Mouse (Mus musculus) limb, embryonic 11.5 days (tissue): ENCODE measurements around the gene Acss2. TPM values are rescaled to one million over a fixed set of nuclear protein-coding genes. Genes with fewer than 3 reads are reported as not detected.

Experiments
- ATAC-seq: fragments of 200-750 bp; cut with Nextera tagmentation; 2 replicates; pipeline ENCODE4 v1.8.0; 2017; ENCODE audit warnings: low read depth; ENCODE audit not compliant: insufficient number of reproducible peaks, low FRiP score, low TSS enrichment
- DNase-seq: peaks from one replicate; pipeline ENCODE4 v3.0.0-alpha.2; 2015; ENCODE audit warnings: low spot score
- H3K27ac ChIP-seq: fragments of 300-500 bp; sonication (generic); replicated peaks from 2 replicates; pipeline ENCODE4 v1.5.1; 2014; ENCODE audit warnings: low read depth, mild to moderate bottlenecking, low read length
- H3K27me3 ChIP-seq: fragments of 300-500 bp; sonication (generic); 2 replicates; pipeline ENCODE4 v1.6.1; 2014; ENCODE audit warnings: mild to moderate bottlenecking, low read length, mixed read lengths; ENCODE audit not compliant: control insufficient read depth, insufficient read depth
- H3K36me3 ChIP-seq: fragments of 300-500 bp; sonication (generic); 2 replicates; pipeline ENCODE4 v1.6.1; 2014; ENCODE audit warnings: mild to moderate bottlenecking, low read length, moderate library complexity, mixed read lengths; ENCODE audit not compliant: control insufficient read depth, insufficient read depth
- H3K4me1 ChIP-seq: fragments of 300-500 bp; sonication (generic); 2 replicates; pipeline ENCODE4 v1.6.1; 2014; ENCODE audit warnings: low read length, mixed read lengths; ENCODE audit not compliant: control insufficient read depth, insufficient read depth
- H3K4me2 ChIP-seq: fragments of 300-500 bp; sonication (generic); 2 replicates; pipeline ENCODE4 v1.6.1; 2014; ENCODE audit warnings: low read depth, mild to moderate bottlenecking, moderate library complexity; ENCODE audit not compliant: severe bottlenecking
- H3K4me3 ChIP-seq: fragments of 300-500 bp; sonication (generic); 2 replicates; pipeline ENCODE4 v1.5.1; 2014; ENCODE audit warnings: low read depth, low read length
- H3K9ac ChIP-seq: fragments of 300-500 bp; sonication (generic); 2 replicates; pipeline ENCODE4 v1.6.1; 2014; ENCODE audit warnings: mild to moderate bottlenecking, low read length
- H3K9me3 ChIP-seq: fragments of 300-500 bp; sonication (generic); 2 replicates; pipeline ENCODE4 v1.6.1; 2016; ENCODE audit warnings: low read length; ENCODE audit not compliant: control insufficient read depth
- WGBS: fragments of 180-500 bp; shearing (Covaris S2); extraction: QIAGEN DNeasy Blood & Tissue Kit; methylation state at CpG from one replicate; pipeline ENCODE4 v1.1.7; 2014; 5-methylcytosine and 5-hydroxymethylcytosine counted together
- polyA plus RNA-seq: library from polyadenylated mRNA; unstranded; fragments of >200 nt; fragmentation: Nextera tagmentation; extraction: Ambion mirVana; gene quantifications from 2 replicates; pipeline ENCODE4 v1.2.1, GENCODE M21; 2014

Acss2 gene
- polyA plus RNA-seq, 1 experiment from 2014 or later, result 10.7 TPM

GRCm38 (mm10) chr2:155622606-155623005 lies 104.9 kb downstream of the Acss2 start:
- DNase-seq (no peak), ATAC-seq (no peak)
- Histone ChIP-seq H3K4me1 (no peaks in the 10 kb centered on the region), H3K27ac (no peak overlapping the region), H3K4me2 (no peak overlapping the region), H3K9ac (no peak overlapping the region), H3K9me3 (no peaks in the 10 kb centered on the region), H3K36me3 (no peaks in the 10 kb centered on the region), H3K4me3 (no peak overlapping the region), H3K27me3 (peaks cover 15% of the 10 kb centered on the region)
- WGBS, result 25% methylated on average over 11 of the region's 11 CpGs

- DNase-seq, result no peak
- Histone ChIP-seq H3K4me2 (no peak overlapping the region), H3K36me3 (no peaks in the 10 kb centered on the region), H3K9ac (no peak overlapping the region), H3K4me3 (no peak overlapping the region), H3K27me3 (peaks cover 29% of the 10 kb centered on the region), H3K4me1 (no peaks in the 10 kb centered on the region), H3K27ac (no peak overlapping the region), H3K9me3 (no peaks in the 10 kb centered on the region)
- no peak for ATAC-seq
- WGBS, result 90% methylated on average over 6 of the region's 6 CpGs
Measured at GRCm38 (mm10) chr2:155623996-155624395, 106.2 kb downstream of the Acss2 start.

- WGBS, result 37% methylated on average over 10 of the region's 10 CpGs
- DNase-seq, result peak; percentile 54
- Histone ChIP-seq H3K4me3 (no peak overlapping the region), H3K27me3 (peaks cover 36% of the 10 kb centered on the region), H3K9me3 (no peaks in the 10 kb centered on the region), H3K36me3 (no peaks in the 10 kb centered on the region), H3K4me1 (no peaks in the 10 kb centered on the region), H3K9ac (no peak overlapping the region), H3K4me2 (no peak overlapping the region), H3K27ac (no peak overlapping the region)
- ATAC-seq, result no peak
Measured at GRCm38 (mm10) chr2:155624730-155625129, 107.0 kb downstream of the Acss2 start.

GRCm38 (mm10) chr2:155626277-155626676 lies 108.5 kb downstream of the Acss2 start:
- no peak overlapping the region for H3K4me2 ChIP-seq
- 0 out of 2 replicates have a peak, but pooled peaks cover 3% of the 10 kb centered on the region for H3K4me1 ChIP-seq
- no peak overlapping the region for H3K27ac ChIP-seq
- DNase-seq, result no peak
- no peak for ATAC-seq
- H3K9me3 ChIP-seq, result no peaks in the 10 kb centered on the region
- H3K4me3 ChIP-seq, result no peak overlapping the region
- H3K27me3 ChIP-seq, result peaks cover 52% of the 10 kb centered on the region
- WGBS, result 46% methylated on average over 15 of the region's 15 CpGs
- no peaks in the 10 kb centered on the region for H3K36me3 ChIP-seq
- H3K9ac ChIP-seq, result no peak overlapping the region

GRCm38 (mm10) chr2:155627030-155627738 lies 109.4 kb downstream of the Acss2 start:
- WGBS, result 48% methylated on average over 21 of the region's 21 CpGs
- H3K4me1 ChIP-seq, result 0 out of 2 replicates have a peak, but pooled peaks cover 3% of the 10 kb centered on the region
- H3K9ac ChIP-seq, result no peak overlapping the region
- no peak for ATAC-seq
- H3K27me3 ChIP-seq, result peaks cover 61% of the 10 kb centered on the region
- H3K4me3 ChIP-seq, result no peak overlapping the region
- H3K9me3 ChIP-seq, result no peaks in the 10 kb centered on the region
- DNase-seq, result peak; percentile 88
- H3K36me3 ChIP-seq, result no peaks in the 10 kb centered on the region
- H3K4me2 ChIP-seq, result no peak overlapping the region
- H3K27ac ChIP-seq, result no peak overlapping the region

- Histone ChIP-seq H3K4me2 (no peak overlapping the region), H3K27ac (no peak overlapping the region), H3K9ac (no peak overlapping the region), H3K9me3 (no peaks in the 10 kb centered on the region), H3K4me3 (no peak overlapping the region), H3K36me3 (0 out of 2 replicates have a peak, but pooled peaks cover 3% of the 10 kb centered on the region), H3K27me3 (peaks cover 67% of the 10 kb centered on the region), H3K4me1 (0 out of 2 replicates have a peak, but pooled peaks cover 3% of the 10 kb centered on the region)
- no peak for DNase-seq
- no peak for ATAC-seq
- WGBS, result 77% methylated on average over 9 of the region's 9 CpGs
Measured at GRCm38 (mm10) chr2:155628112-155628511, 110.4 kb downstream of the Acss2 start.

- Histone ChIP-seq H3K4me1 (0 out of 2 replicates have a peak, but pooled peaks cover 3% of the 10 kb centered on the region), H3K27me3 (peaks cover 67% of the 10 kb centered on the region), H3K36me3 (peaks cover 6% of the 10 kb centered on the region; the same call in 1 of the 2 replicates), H3K9me3 (no peaks in the 10 kb centered on the region), H3K9ac (no peak overlapping the region), H3K27ac (no peak overlapping the region), H3K4me3 (no peak overlapping the region), H3K4me2 (no peak overlapping the region)
- 77% methylated on average over 13 of the region's 13 CpGs for WGBS
- ATAC-seq (no peak), DNase-seq (no peak)
Measured at GRCm38 (mm10) chr2:155628519-155628918, 110.8 kb downstream of the Acss2 start.

- Histone ChIP-seq H3K4me2 (peak overlapping the region; percentile 47), H3K36me3 (peaks cover 11% of the 10 kb centered on the region; the same call in 1 of the 2 replicates), H3K4me3 (peak overlapping the region; percentile 21), H3K27me3 (peaks cover 67% of the 10 kb centered on the region), H3K27ac (no peak overlapping the region), H3K9ac (no peak overlapping the region), H3K9me3 (no peaks in the 10 kb centered on the region), H3K4me1 (0 out of 2 replicates have a peak, but pooled peaks cover 3% of the 10 kb centered on the region)
- WGBS, result 1% methylated on average over 32 of the region's 35 CpGs
- ATAC-seq (no peak), DNase-seq (peak; percentile 62)
Measured at GRCm38 (mm10) chr2:155629231-155629661, 111.5 kb downstream of the Acss2 start.
